Mouse (Mus musculus): Measurements from ENCODE around the gene Tsga8. TPM values are rescaled to one million over a fixed set of nuclear protein-coding genes. Genes with fewer than 3 reads are reported as not detected.

The Tsga8 gene
- total RNA-seq (2021) (not detected), polyA plus RNA-seq (2012; rRNA removed) (not detected in 2 replicates)
- long read RNA-seq: 0 reads

GRCm38 (mm10) chrX:83487598-83487997, at the start of gene Tsga8:
Gene Tsga8 (minus strand): TSS chrX:83487924.
- DNase-seq: no peak

Data from adrenal gland, adult 2 months (tissue).